Mouse (Mus musculus) thymus, postnatal 10 days (tissue): ENCODE measurements at regions not wholly inside any gene's neighbourhood (a gene's known extent, or its start where the extent isn't known, plus 50 kb on each side); places are given as distances from the start of the nearest gene placed in this dataset.

Experiments used
- DNase-seq, 2 experiments: peaks; one replicate each; pipeline ENCODE4 v3.0.0; 2021; ENCODE audit warnings: low spot score in 2 of 2

- DNase-seq, result no peak
Measured at GRCm38 (mm10) chr6:61125431-61125830, 54.7 kb upstream of the Ccser1 start.

GRCm38 (mm10) chr6:61127238-61127637 is 52.9 kb upstream of the Ccser1 start:
- no peak for DNase-seq

- DNase-seq, result no peak
Measured at GRCm38 (mm10) chr6:61128211-61128610, 51.9 kb upstream of the Ccser1 start.
